Mouse (Mus musculus) embryonic facial prominence, embryonic 11.5 days (tissue): ENCODE data around the gene Tex261. TPM values are rescaled to one million over a fixed set of nuclear protein-coding genes. Genes with fewer than 3 reads are reported as not detected.
A peak's percentile ranks its signal among the peaks of the same experiment; 100 is the strongest.

Experiments
- ATAC-seq: fragments of 200-750 bp; cut with Nextera tagmentation; replicated peaks from 2 replicates; pipeline ENCODE4 v1.8.0; 2017; ENCODE audit warnings: low read depth; ENCODE audit not compliant: insufficient number of reproducible peaks, low FRiP score, low TSS enrichment
- DNase-seq: peaks from one replicate; pipeline ENCODE4 v3.0.0-alpha.2; 2015; ENCODE audit warnings: low spot score
- H3K27ac ChIP-seq: fragments of 300-500 bp; sonication (generic); replicated peaks from 2 replicates; pipeline ENCODE4 v1.5.1; 2014; ENCODE audit warnings: mild to moderate bottlenecking, low read depth, low read length, control low read depth
- H3K27me3 ChIP-seq: fragments of 300-500 bp; sonication (generic); 2 replicates; pipeline ENCODE4 v1.6.1; 2014; ENCODE audit warnings: mild to moderate bottlenecking, low read length, moderate library complexity, mixed read lengths; ENCODE audit not compliant: control insufficient read depth, insufficient read depth
- H3K36me3 ChIP-seq: fragments of 300-500 bp; sonication (generic); replicated peaks from 2 replicates; pipeline ENCODE4 v1.6.1; 2014; ENCODE audit warnings: low read depth, mild to moderate bottlenecking, low read length, moderate library complexity, mixed read lengths; ENCODE audit not compliant: control insufficient read depth, insufficient read depth
- H3K4me1 ChIP-seq: fragments of 300-500 bp; sonication (generic); 2 replicates; pipeline ENCODE4 v1.6.1; 2014; ENCODE audit warnings: low read length, mixed read lengths; ENCODE audit not compliant: control insufficient read depth, insufficient read depth
- H3K4me2 ChIP-seq: fragments of 300-500 bp; sonication (generic); 2 replicates; pipeline ENCODE4 v1.6.1; 2014; ENCODE audit warnings: low read depth, mild to moderate bottlenecking, control low read depth, low read length, moderate library complexity
- H3K4me3 ChIP-seq: fragments of 300-500 bp; sonication (generic); 2 replicates; pipeline ENCODE4 v1.5.1; 2014; ENCODE audit warnings: low read depth, low read length, control low read depth
- H3K9ac ChIP-seq: fragments of 300-500 bp; sonication (generic); replicated peaks from 2 replicates; pipeline ENCODE4 v1.6.1; 2014; ENCODE audit warnings: mild to moderate bottlenecking, control low read depth, low read length
- H3K9me3 ChIP-seq: fragments of 300-500 bp; sonication (generic); replicated peaks from 2 replicates; pipeline ENCODE4 v1.6.1; 2016; ENCODE audit warnings: mild to moderate bottlenecking, low read length, inconsistent platforms, mixed read lengths; ENCODE audit not compliant: control insufficient read depth
- WGBS: fragments of 180-500 bp; shearing (Covaris S2); extraction: QIAGEN DNeasy Blood & Tissue Kit; methylation state at CpG from one replicate; pipeline ENCODE4 v1.1.7; 2014; 5-methylcytosine and 5-hydroxymethylcytosine counted together
- polyA plus RNA-seq: library from polyadenylated mRNA; unstranded; fragments of >200 nt; fragmentation: Nextera tagmentation; extraction: Ambion mirVana; gene quantifications from 2 replicates; pipeline ENCODE4 v1.2.1, GENCODE M21; 2014

Tex261 gene
- polyA plus RNA-seq, 1 experiment from 2014 or later = 53.5 TPM

- no peaks in the 10 kb centered on the region for H3K27me3 ChIP-seq
- no peak overlapping the region for H3K27ac ChIP-seq
- DNase-seq = no peak
- no peak for ATAC-seq
- no peaks in the 10 kb centered on the region for H3K4me1 ChIP-seq
- H3K9ac ChIP-seq = no peak overlapping the region
- H3K36me3 ChIP-seq = no peaks in the 10 kb centered on the region
- no peaks in the 10 kb centered on the region for H3K9me3 ChIP-seq
- WGBS = 37% methylated on average over 13 of the region's 13 CpGs
- H3K4me2 ChIP-seq = no peak overlapping the region
- no peak overlapping the region for H3K4me3 ChIP-seq
These were observed 38.3 kb downstream of the Tex261 start for GRCm38 (mm10) chr6:83737311-83737710.

- WGBS = 30% methylated on average over 5 of the region's 5 CpGs
- ATAC-seq = no peak
- Histone ChIP-seq H3K9ac (no peak overlapping the region), H3K27me3 (no peaks in the 10 kb centered on the region), H3K27ac (no peak overlapping the region), H3K4me2 (no peak overlapping the region), H3K4me3 (no peak overlapping the region), H3K9me3 (no peaks in the 10 kb centered on the region), H3K4me1 (no peaks in the 10 kb centered on the region), H3K36me3 (no peaks in the 10 kb centered on the region)
- peak; percentile 78 for DNase-seq
These were observed 44.5 kb downstream of the Tex261 start for GRCm38 (mm10) chr6:83731128-83731527.

GRCm38 (mm10) chr6:83729350-83729970 lies 46.2 kb downstream of the Tex261 start:
- DNase-seq (no peak), ATAC-seq (no peak)
- H3K9ac ChIP-seq = no peak overlapping the region
- no peak overlapping the region for H3K4me3 ChIP-seq
- no peaks in the 10 kb centered on the region for H3K9me3 ChIP-seq
- no peaks in the 10 kb centered on the region for H3K27me3 ChIP-seq
- H3K27ac ChIP-seq = no peak overlapping the region
- no peak overlapping the region for H3K4me2 ChIP-seq
- no peaks in the 10 kb centered on the region for H3K36me3 ChIP-seq
- no peaks in the 10 kb centered on the region for H3K4me1 ChIP-seq
- 70% methylated on average over 14 of the region's 14 CpGs for WGBS

GRCm38 (mm10) chr6:83728488-83728887 lies 47.1 kb downstream of the Tex261 start:
- 89% methylated on average over 3 of the region's 3 CpGs for WGBS

GRCm38 (mm10) chr6:83727178-83727577 lies 48.4 kb downstream of the Tex261 start:
- Histone ChIP-seq H3K4me1 (no peaks in the 10 kb centered on the region), H3K4me3 (no peak overlapping the region), H3K9me3 (no peaks in the 10 kb centered on the region), H3K9ac (no peak overlapping the region), H3K27ac (no peak overlapping the region), H3K36me3 (no peaks in the 10 kb centered on the region), H3K27me3 (peaks cover 6% of the 10 kb centered on the region; the same call in 1 of the 2 replicates), H3K4me2 (no peak overlapping the region)
- DNase-seq (peak; percentile 32), ATAC-seq (no peak)
- 33% methylated on average over 4 of the region's 4 CpGs for WGBS

More at GRCm38 (mm10) chr6:83728488-83728887, 47.1 kb downstream of the Tex261 start:
- no peak overlapping the region for H3K4me3 ChIP-seq
- H3K4me1 ChIP-seq = no peaks in the 10 kb centered on the region
- H3K36me3 ChIP-seq = no peaks in the 10 kb centered on the region
- no peaks in the 10 kb centered on the region for H3K27me3 ChIP-seq
- ATAC-seq = no peak
- DNase-seq = peak; percentile 25
- no peaks in the 10 kb centered on the region for H3K9me3 ChIP-seq
- H3K4me2 ChIP-seq = no peak overlapping the region
- no peak overlapping the region for H3K9ac ChIP-seq
- H3K27ac ChIP-seq = no peak overlapping the region

GRCm38 (mm10) chr6:83722526-83722925 lies 53.1 kb downstream of the Tex261 start:
- H3K4me3 ChIP-seq = no peak overlapping the region
- WGBS = 22% methylated on average over 6 of the region's 6 CpGs
- no peak overlapping the region for H3K27ac ChIP-seq
- H3K9me3 ChIP-seq = no peaks in the 10 kb centered on the region
- H3K4me1 ChIP-seq = no peaks in the 10 kb centered on the region
- H3K27me3 ChIP-seq = peaks cover 36% of the 10 kb centered on the region
- no peak for ATAC-seq
- no peak for DNase-seq
- H3K9ac ChIP-seq = no peak overlapping the region
- H3K4me2 ChIP-seq = no peak overlapping the region
- no peaks in the 10 kb centered on the region for H3K36me3 ChIP-seq

Other genes with a start within 250 kb of the Tex261 start
- gene Actg2, start 239.5 kb downstream of the Tex261 start, polyA plus RNA-seq = 2.4 and 3.9 TPM in 2 replicates
- gene Stambp, start 203.1 kb downstream of the Tex261 start, polyA plus RNA-seq = 20.9 and 24.5 TPM in 2 replicates
- gene Clec4f, start 119.6 kb downstream of the Tex261 start, polyA plus RNA-seq = not detected in 2 replicates
- gene Cd207, start 98.0 kb downstream of the Tex261 start, polyA plus RNA-seq = not detected in 2 replicates
- gene Vax2, start 64.5 kb downstream of the Tex261 start, polyA plus RNA-seq = 2.0 and 8.4 TPM in 2 replicates
- gene Atp6v1b1, start 32.8 kb downstream of the Tex261 start, polyA plus RNA-seq = 0.22 TPM in 1 of 2 replicates, not detected in the other
- gene Ankrd53, start 13.2 kb downstream of the Tex261 start, polyA plus RNA-seq = not detected in 2 replicates
- gene Nagk, start 19.2 kb upstream of the Tex261 start, polyA plus RNA-seq = 28.7 and 28.9 TPM in 2 replicates
- gene Paip2b, start 55.9 kb upstream of the Tex261 start, polyA plus RNA-seq = 20.1 and 21.7 TPM in 2 replicates
- gene Zfp638, start 91.3 kb upstream of the Tex261 start, polyA plus RNA-seq = 101 and 116 TPM in 2 replicates
- gene Dysf, start 232.8 kb upstream of the Tex261 start, polyA plus RNA-seq = 5.6 and 7.8 TPM in 2 replicates